Mouse (Mus musculus): Measurements from ENCODE around the gene Cyp2c39. TPM values are rescaled to one million over a fixed set of nuclear protein-coding genes. Genes with fewer than 3 reads are reported as not detected.
"Not testable (repeated sequence)": the region's sequence is repeated elsewhere in the genome, so short reads cannot be mapped to it uniquely, and the experiment has no call there.

The Cyp2c39 gene
- polyA plus RNA-seq (2015; fragmentation: Nextera tagmentation; extraction: Ambion mirVana): not detected in 2 replicates

- H3K4me2 ChIP-seq (ENCODE audit: low read length): no peak within 1 kb of the TSS
- H3K27ac ChIP-seq (ENCODE audit: low read length): no peak within 1 kb of the TSS
- no peak within 1 kb of the TSS for H3K4me3 ChIP-seq (ENCODE audit: low read depth, low read length)
- ATAC-seq: no peak
- WGBS: 82% methylated on average over 4 of the region's 4 CpGs
- no peaks in the 10 kb centered on the region for H3K4me1 ChIP-seq (ENCODE audit: control insufficient read depth, insufficient read depth, low read length)
- no peaks in the 10 kb centered on the region for H3K27me3 ChIP-seq (ENCODE audit: control insufficient read depth, insufficient read depth, low read depth, low read length)
- no peak within 1 kb of the TSS for H3K9ac ChIP-seq (ENCODE audit: low read depth, low read length)
- H3K9me3 ChIP-seq (replicated peaks; ENCODE audit: control insufficient read depth, low read length, poor library complexity, severe bottlenecking): peaks cover 2% of the 10 kb centered on the region; the same call in 1 of the 2 replicates
- no peaks in the 10 kb centered on the region for H3K36me3 ChIP-seq (ENCODE audit: control insufficient read depth, insufficient read depth, low read length)
These were observed at the start of gene Cyp2c39 for GRCm38 (mm10) chr19:39510534-39510933. TSS of gene Cyp2c39 (plus strand) at chr19:39510862.

GRCm38 (mm10) chr19:39462941-39463340 is 47.7 kb upstream of the Cyp2c39 start, which contains the start of gene Cyp2c38:
TSS of gene Cyp2c38 (minus strand) at chr19:39463075.
- H3K36me3 ChIP-seq (ENCODE audit: control insufficient read depth, insufficient read depth, low read length): no peaks in the 10 kb centered on the region
- WGBS: 83% methylated on average over 1 of the region's 1 CpGs
- no peak within 1 kb of the TSS for H3K9ac ChIP-seq (ENCODE audit: low read depth, low read length)
- H3K4me3 ChIP-seq (ENCODE audit: low read depth, low read length): no peak within 1 kb of the TSS
- H3K9me3 ChIP-seq (replicated peaks; ENCODE audit: control insufficient read depth, low read length, poor library complexity, severe bottlenecking): no peaks in the 10 kb centered on the region; the same call in 1 of the 2 replicates
- H3K27me3 ChIP-seq (ENCODE audit: control insufficient read depth, insufficient read depth, low read depth, low read length): no peaks in the 10 kb centered on the region
- H3K4me1 ChIP-seq (ENCODE audit: control insufficient read depth, insufficient read depth, low read length): no peaks in the 10 kb centered on the region
- H3K27ac ChIP-seq (ENCODE audit: low read length): no peak within 1 kb of the TSS
- no peak within 1 kb of the TSS for H3K4me2 ChIP-seq (ENCODE audit: low read length)
- ATAC-seq: no peak

- H3K27me3 ChIP-seq (ENCODE audit: control insufficient read depth, insufficient read depth, low read depth, low read length): no peaks in the 10 kb centered on the region
- no peak overlapping the region for H3K27ac ChIP-seq (ENCODE audit: low read length)
- no peak overlapping the region for H3K4me3 ChIP-seq (ENCODE audit: low read depth, low read length)
- no peaks in the 10 kb centered on the region for H3K4me1 ChIP-seq (ENCODE audit: control insufficient read depth, insufficient read depth, low read length)
- no peak for ATAC-seq
- no peaks in the 10 kb centered on the region for H3K9me3 ChIP-seq (replicated peaks; ENCODE audit: control insufficient read depth, low read length, poor library complexity, severe bottlenecking)
- no peaks in the 10 kb centered on the region for H3K36me3 ChIP-seq (ENCODE audit: control insufficient read depth, insufficient read depth, low read length)
- no peak overlapping the region for H3K9ac ChIP-seq (ENCODE audit: low read depth, low read length)
- no peak overlapping the region for H3K4me2 ChIP-seq (ENCODE audit: low read length)
These were observed 46.7 kb upstream of the Cyp2c39 start for GRCm38 (mm10) chr19:39463923-39464322.

GRCm38 (mm10) chr19:39483961-39484360 is 26.7 kb upstream of the Cyp2c39 start:
- not testable (repeated sequence) for H3K36me3 ChIP-seq (ENCODE audit: control insufficient read depth, insufficient read depth, low read length); H3K4me2 ChIP-seq (ENCODE audit: low read length); H3K27ac ChIP-seq (ENCODE audit: low read length); H3K27me3 ChIP-seq (ENCODE audit: control insufficient read depth, insufficient read depth, low read depth, low read length); H3K9ac ChIP-seq (ENCODE audit: low read depth, low read length); ATAC-seq; H3K4me1 ChIP-seq (ENCODE audit: control insufficient read depth, insufficient read depth, low read length); H3K4me3 ChIP-seq (ENCODE audit: low read depth, low read length)
- peaks cover 11% of the 10 kb centered on the region for H3K9me3 ChIP-seq (replicated peaks; ENCODE audit: control insufficient read depth, low read length, poor library complexity, severe bottlenecking)
- WGBS: 98% methylated on average over 1 of the region's 1 CpGs

GRCm38 (mm10) chr19:39506341-39506740 is 4.3 kb upstream of the Cyp2c39 start:
- ATAC-seq: no peak
- H3K36me3 ChIP-seq (ENCODE audit: control insufficient read depth, insufficient read depth, low read length): no peaks in the 10 kb centered on the region
- no peak overlapping the region for H3K9ac ChIP-seq (ENCODE audit: low read depth, low read length)
- H3K4me1 ChIP-seq (ENCODE audit: control insufficient read depth, insufficient read depth, low read length): no peaks in the 10 kb centered on the region
- H3K9me3 ChIP-seq (replicated peaks; ENCODE audit: control insufficient read depth, low read length, poor library complexity, severe bottlenecking): 0 out of 2 replicates have a peak, but pooled peaks cover 2% of the 10 kb centered on the region
- no peak overlapping the region for H3K4me2 ChIP-seq (ENCODE audit: low read length)
- H3K27me3 ChIP-seq (ENCODE audit: control insufficient read depth, insufficient read depth, low read depth, low read length): no peaks in the 10 kb centered on the region
- H3K27ac ChIP-seq (ENCODE audit: low read length): no peak overlapping the region
- H3K4me3 ChIP-seq (ENCODE audit: low read depth, low read length): no peak overlapping the region

GRCm38 (mm10) chr19:39509533-39509932 is 1.1 kb upstream of the Cyp2c39 start:
- no peak overlapping the region for H3K27ac ChIP-seq (ENCODE audit: low read length)
- ATAC-seq: no peak
- no peaks in the 10 kb centered on the region for H3K4me1 ChIP-seq (ENCODE audit: control insufficient read depth, insufficient read depth, low read length)
- WGBS: 77% methylated on average over 1 of the region's 1 CpGs
- H3K36me3 ChIP-seq (ENCODE audit: control insufficient read depth, insufficient read depth, low read length): no peaks in the 10 kb centered on the region
- H3K4me2 ChIP-seq (ENCODE audit: low read length): no peak overlapping the region
- peaks cover 2% of the 10 kb centered on the region; the same call in 1 of the 2 replicates for H3K9me3 ChIP-seq (replicated peaks; ENCODE audit: control insufficient read depth, low read length, poor library complexity, severe bottlenecking)
- no peak overlapping the region for H3K9ac ChIP-seq (ENCODE audit: low read depth, low read length)
- H3K27me3 ChIP-seq (ENCODE audit: control insufficient read depth, insufficient read depth, low read depth, low read length): no peaks in the 10 kb centered on the region
- H3K4me3 ChIP-seq (ENCODE audit: low read depth, low read length): no peak overlapping the region

Other genes starting within 250 kb of the Cyp2c39 start
- not detected in 2 replicates for gene Cyp2c29, start 241.5 kb upstream of the Cyp2c39 start, polyA plus RNA-seq (2015; fragmentation: Nextera tagmentation; extraction: Ambion mirVana)
- not detected in 2 replicates for gene Cyp2c38, start 47.8 kb upstream of the Cyp2c39 start, polyA plus RNA-seq (2015; fragmentation: Nextera tagmentation; extraction: Ambion mirVana)
- not detected in 2 replicates for gene Cyp2c67, start 138.2 kb downstream of the Cyp2c39 start, polyA plus RNA-seq (2015; fragmentation: Nextera tagmentation; extraction: Ambion mirVana)
- gene Cyp2c68, start 230.2 kb downstream of the Cyp2c39 start, polyA plus RNA-seq (2015; fragmentation: Nextera tagmentation; extraction: Ambion mirVana): not detected in 2 replicates

All from midbrain, embryonic 16.5 days (tissue).